Mouse (Mus musculus): Measurements from ENCODE around the gene Lce3b. TPM values are rescaled to one million over a fixed set of nuclear protein-coding genes. Genes with fewer than 3 reads are reported as not detected.

Lce3b gene
- total RNA-seq (2023), result not detected

GRCm38 (mm10) chr3:92932679-92933078 lies at the start of gene Lce3b:
Gene Lce3b (plus strand): TSS chr3:92932979.

GRCm38 (mm10) chr3:92926130-92926529 lies 6.6 kb upstream of the Lce3b start, which contains the start of gene Lce3a:
Gene Lce3a (minus strand): TSS chr3:92926230.

GRCm38 (mm10) chr3:92944186-92944585 lies 11.4 kb downstream of the Lce3b start, which contains the start of gene Lce3c:
Gene Lce3c (plus strand): TSS chr3:92944486.

GRCm38 (mm10) chr3:92957090-92957489 lies 24.3 kb downstream of the Lce3b start, which contains the start of gene Lce3d:
Gene Lce3d (plus strand): TSS chr3:92957390.

GRCm38 (mm10) chr3:92966761-92967160 lies 34.0 kb downstream of the Lce3b start, which contains the start of gene Lce3e:
Gene Lce3e (plus strand): TSS chr3:92967061.

Other genes with a start within 250 kb of the Lce3b start
- gene Lce1d, start 245.8 kb upstream of the Lce3b start, total RNA-seq (2023), result not detected
- gene Lce1e, start 223.9 kb upstream of the Lce3b start, total RNA-seq (2023), result not detected
- gene Lce1f, start 212.6 kb upstream of the Lce3b start, total RNA-seq (2023), result not detected
- not detected for gene Gm38119, start 193.9 kb upstream of the Lce3b start, total RNA-seq (2023)
- gene Lce1g, start 180.6 kb upstream of the Lce3b start, total RNA-seq (2023), result not detected
- not detected for gene Lce1h, start 167.9 kb upstream of the Lce3b start, total RNA-seq (2023)
- not detected for gene Lce1i, start 154.1 kb upstream of the Lce3b start, total RNA-seq (2023)
- gene Lce1j, start 142.5 kb upstream of the Lce3b start, total RNA-seq (2023), result not detected
- not detected for gene Lce1k, start 125.1 kb upstream of the Lce3b start, total RNA-seq (2023)
- gene Kprp, start 105.7 kb upstream of the Lce3b start, total RNA-seq (2023), result not detected
- gene Lce1l, start 81.7 kb upstream of the Lce3b start, total RNA-seq (2023), result not detected
- not detected for gene 2310050C09Rik, start 62.8 kb upstream of the Lce3b start, total RNA-seq (2023)
- gene Lce3a, start 6.7 kb upstream of the Lce3b start, total RNA-seq (2023), result not detected
- gene Lce3c, start 11.5 kb downstream of the Lce3b start, total RNA-seq (2023), result not detected
- not detected for gene Lce3d, start 24.4 kb downstream of the Lce3b start, total RNA-seq (2023)
- gene Lce3e, start 34.1 kb downstream of the Lce3b start, total RNA-seq (2023), result not detected
- gene Lce3f, start 59.2 kb downstream of the Lce3b start, total RNA-seq (2023), result not detected
- gene Crct1, start 82.7 kb downstream of the Lce3b start, total RNA-seq (2023), result not detected
- not detected for gene Lce1m, start 86.1 kb downstream of the Lce3b start, total RNA-seq (2023)
- not detected for gene Gm4858, start 135.8 kb downstream of the Lce3b start, total RNA-seq (2023)
- gene Crnn, start 211.8 kb downstream of the Lce3b start, total RNA-seq (2023), result not detected